Mouse (Mus musculus) layer of hippocampus, postnatal 25 days (tissue): Measurements from ENCODE around the gene Olfr486. TPM values are rescaled to one million over a fixed set of nuclear protein-coding genes. Genes with fewer than 3 reads are reported as not detected.
"Not testable (repeated sequence)": the region's sequence is repeated elsewhere in the genome, so short reads cannot be mapped to it uniquely, and the experiment has no call there.

Source experiments
- DNase-seq, 2 experiments: peaks; one replicate each; pipeline ENCODE4 v3.0.0; 2022; ENCODE audit warnings: mixed read lengths in 2 of 2, low spot score in 1 of 2; ENCODE audit errors: extremely low spot score in 1 of 2
- total RNA-seq, 2 experiments: library from RNA; stranded (reverse); gene quantifications; 2 replicates each; pipeline ENCODE4 v1.2.3; 2021

The Olfr486 gene
- not detected for total RNA-seq

DNA sequence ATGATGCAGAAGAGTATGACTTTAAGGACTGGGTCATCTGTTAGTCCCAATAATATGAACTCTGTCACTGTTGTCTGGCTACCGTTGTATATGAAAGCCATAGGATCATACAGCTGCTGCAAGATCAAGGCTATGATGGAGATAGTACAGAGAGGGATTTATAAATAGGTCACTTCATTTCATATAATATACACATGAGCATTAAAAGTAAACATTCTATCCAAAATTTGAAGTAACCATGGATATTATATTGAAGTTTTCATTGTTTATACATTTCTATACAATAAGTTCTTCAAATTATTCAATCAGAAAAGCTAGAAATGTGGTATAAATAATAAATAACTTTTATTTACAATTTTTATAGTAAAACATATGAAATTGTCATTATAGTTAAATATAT, at the start of gene Olfr486:
Gene Olfr486, minus strand, starts transcription at position 101 of the 400 bp plus-strand sequence.
- DNase-seq: not testable (repeated sequence)

DNA sequence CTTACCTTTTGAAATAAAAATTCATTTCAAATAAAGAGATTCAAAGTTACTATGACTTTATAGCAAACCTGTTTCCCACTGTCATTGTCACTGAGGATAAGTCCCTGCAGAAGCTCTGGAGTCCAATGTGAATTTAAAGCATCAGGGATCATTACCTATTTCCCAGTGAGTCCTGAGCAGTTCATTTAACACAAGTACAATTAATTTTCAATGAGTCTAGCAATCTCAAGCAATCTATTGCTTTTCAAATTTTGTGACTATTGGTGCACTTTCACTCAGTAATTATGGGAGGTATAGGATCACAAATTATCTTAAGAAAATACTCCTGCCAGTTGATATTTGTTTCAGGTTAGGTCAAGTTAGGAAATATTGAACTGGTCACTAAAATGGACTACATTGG, 42.0 kb upstream of the Olfr486 start, which contains the start of gene Olfr487:
Gene Olfr487, minus strand, starts transcription at position 101 of the 400 bp plus-strand sequence.
- DNase-seq: not testable (repeated sequence)

DNA sequence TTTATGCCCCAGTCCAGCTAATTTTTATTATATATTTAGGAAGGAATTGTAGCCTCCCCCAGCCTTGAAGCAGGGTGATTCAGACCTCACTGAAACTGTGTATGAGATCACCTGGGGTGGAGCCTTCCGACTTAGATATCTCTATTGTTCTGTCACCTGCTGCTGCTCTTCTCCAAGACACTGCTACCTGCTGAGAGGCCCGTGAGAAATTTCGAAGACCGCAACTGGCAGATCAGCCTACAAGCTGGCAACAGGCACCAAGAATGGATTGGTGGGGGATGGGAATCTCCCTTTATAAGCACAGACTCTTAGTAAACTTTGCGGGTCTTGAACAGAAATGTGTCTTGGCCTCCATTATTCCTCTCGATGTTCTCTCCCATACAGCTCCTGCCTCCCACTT, 24.4 kb upstream of the Olfr486 start:
- DNase-seq: no peak

DNA sequence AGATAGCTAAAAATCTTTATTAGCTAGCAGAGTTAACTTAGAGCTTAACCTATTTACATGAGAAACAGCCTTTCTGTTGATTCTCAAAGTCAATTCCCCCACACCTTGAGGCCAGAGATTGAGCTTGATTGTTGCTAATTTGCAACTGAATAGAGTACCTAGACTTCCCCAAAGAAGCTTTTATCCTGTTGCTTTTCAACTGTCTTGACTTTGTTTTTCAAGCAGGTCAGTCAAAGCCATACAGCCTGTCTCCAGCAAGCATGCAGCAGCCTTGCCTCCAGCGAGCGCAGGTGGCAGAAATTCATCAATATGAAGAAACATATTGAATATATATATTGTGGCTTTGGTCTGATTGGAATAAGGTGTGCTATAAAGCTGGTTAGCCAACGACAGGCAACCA, 23.8 kb upstream of the Olfr486 start:
- not testable (repeated sequence) for DNase-seq

DNA sequence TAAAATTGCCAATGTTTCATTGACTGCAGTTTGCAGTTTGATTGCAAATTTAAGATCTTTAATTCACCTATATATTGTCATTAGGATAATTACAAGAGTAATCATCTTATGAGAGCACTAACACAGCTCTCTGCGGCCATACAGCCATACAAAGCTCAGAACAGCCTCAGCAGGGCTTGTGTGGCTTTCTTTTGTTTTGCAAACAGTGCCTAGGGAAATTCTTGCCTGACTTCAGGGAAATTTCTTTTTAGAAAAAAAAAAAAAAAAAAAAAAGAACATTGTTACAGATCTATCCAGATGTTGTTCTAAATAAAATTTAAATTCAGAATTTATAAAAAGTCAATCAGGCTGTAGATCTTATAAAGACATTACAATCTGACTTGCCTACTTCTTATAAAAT, 20.2 kb upstream of the Olfr486 start:
- DNase-seq: not testable (repeated sequence)

DNA sequence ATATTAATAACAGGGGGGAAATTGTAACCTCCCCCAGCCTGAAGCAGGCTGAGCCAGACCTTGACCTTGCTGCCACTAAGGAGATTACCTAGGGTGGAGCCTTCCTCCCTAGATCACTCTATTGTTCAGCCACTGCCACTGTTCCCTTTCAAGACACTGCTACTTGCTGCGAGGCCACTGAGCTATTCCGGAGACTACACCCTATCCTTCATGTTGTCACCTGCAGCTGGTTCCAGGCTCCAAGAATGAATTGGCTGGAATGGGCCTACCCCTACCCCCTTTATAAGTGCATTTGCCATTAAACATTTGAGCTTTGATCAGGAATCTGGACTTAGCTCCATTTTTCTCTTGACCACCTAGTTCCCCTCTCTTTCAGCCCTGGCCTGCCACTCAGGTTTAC, 18.7 kb upstream of the Olfr486 start:
- not testable (repeated sequence) for DNase-seq

DNA sequence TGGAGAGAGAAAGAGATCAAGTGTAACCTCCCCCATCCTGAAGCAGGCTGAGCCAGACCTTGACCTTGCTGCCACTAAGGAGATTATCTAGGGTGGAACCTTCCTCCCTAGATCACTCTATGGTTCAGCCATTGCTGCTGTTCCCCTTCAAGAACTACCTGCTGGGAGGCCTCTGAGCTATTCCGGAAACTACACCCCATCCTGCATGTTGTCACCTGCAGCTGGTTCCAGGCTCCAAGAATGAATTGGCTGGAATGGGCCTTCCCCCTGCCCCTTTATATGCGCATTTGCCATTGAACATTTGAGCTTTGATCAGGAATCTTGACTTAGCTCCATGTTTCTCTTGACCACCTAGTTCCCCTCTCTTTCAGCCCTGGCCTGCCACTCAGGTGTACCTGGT, 12.7 kb upstream of the Olfr486 start:
- DNase-seq: not testable (repeated sequence)

DNA sequence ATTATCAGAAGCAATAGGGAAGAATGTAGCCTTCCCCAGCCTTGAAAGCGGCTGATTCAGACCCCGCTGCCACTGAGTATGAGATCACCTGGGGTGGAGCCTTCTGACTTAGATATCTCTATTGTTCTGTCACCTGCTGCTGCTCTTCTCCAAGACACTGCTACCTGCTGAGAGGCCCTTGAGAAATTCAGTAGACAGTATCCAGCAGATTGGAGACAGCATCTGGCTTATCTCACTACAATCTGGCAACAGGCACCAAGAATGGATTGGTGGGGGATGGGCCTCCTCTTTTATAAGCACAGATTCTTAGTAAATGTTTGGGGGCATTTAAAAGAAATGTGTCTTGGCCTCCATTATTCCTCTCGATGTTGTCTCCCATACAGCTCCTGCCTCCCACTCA, 11.9 kb upstream of the Olfr486 start:
- not testable (repeated sequence) for DNase-seq

DNA sequence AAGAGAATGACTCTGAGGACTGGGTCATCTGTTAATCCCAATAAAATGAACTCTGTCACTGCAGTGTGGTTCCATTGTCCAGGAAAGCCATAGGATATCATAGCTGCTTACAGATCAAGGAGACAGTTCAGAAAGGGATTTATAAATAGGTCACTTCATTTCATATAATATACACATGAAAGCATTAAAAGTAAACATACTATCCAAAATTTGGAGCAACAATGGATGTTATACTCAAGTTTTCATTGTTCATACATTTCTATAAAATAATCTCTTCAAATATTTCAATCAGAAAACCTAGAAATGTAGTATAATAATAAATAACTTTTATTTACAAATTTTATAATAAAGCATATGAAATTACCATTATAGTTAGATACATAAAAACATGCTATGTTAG, 12.8 kb downstream of the Olfr486 start, which contains the start of gene Olfr485:
Gene Olfr485, minus strand, starts transcription at position 101 of the 400 bp plus-strand sequence.
- no peak for DNase-seq

DNA sequence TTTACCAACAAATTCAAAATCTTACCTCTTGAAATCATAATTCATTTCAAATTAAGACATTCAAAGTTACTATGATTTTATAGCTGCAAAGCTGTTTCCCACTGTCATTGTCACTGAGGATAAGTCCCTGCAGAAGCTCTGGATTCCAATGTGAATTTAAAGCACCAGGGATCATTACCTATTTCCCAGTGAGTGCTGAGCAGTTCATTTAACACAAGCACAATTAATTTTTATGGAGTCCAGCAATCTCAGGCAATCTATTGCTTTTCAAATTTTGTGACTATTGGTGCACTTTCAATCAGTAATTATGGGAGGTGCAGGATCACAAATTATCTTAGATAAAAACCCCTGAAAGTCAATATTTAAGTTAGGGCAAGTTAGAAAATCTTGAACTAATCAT, 45.2 kb downstream of the Olfr486 start, which contains the start of gene Olfr484:
Gene Olfr484, minus strand, starts transcription at position 101 of the 400 bp plus-strand sequence.
- no peak for DNase-seq

Other genes with a start within 250 kb of the Olfr486 start
- not detected for gene Olfr473, start 242.3 kb downstream of the Olfr486 start, total RNA-seq
- gene Olfr474, start 218.1 kb downstream of the Olfr486 start, total RNA-seq: not detected
- not detected for gene Olfr476, start 207.9 kb downstream of the Olfr486 start, total RNA-seq
- not detected for gene Olfr477, start 186.0 kb downstream of the Olfr486 start, total RNA-seq
- not detected for gene Olfr478, start 138.8 kb downstream of the Olfr486 start, total RNA-seq
- gene Olfr479, start 122.0 kb downstream of the Olfr486 start, total RNA-seq: not detected
- not detected for gene Olfr480, start 105.4 kb downstream of the Olfr486 start, total RNA-seq
- gene Olfr481, start 92.9 kb downstream of the Olfr486 start, total RNA-seq: not detected
- gene Olfr482, start 75.2 kb downstream of the Olfr486 start, total RNA-seq: 1 to 10 TPM; 1.6 to 1.8 TPM
- gene Olfr483, start 71.9 kb downstream of the Olfr486 start, total RNA-seq: not detected
- not detected for gene Olfr484, start 45.3 kb downstream of the Olfr486 start, total RNA-seq
- not detected for gene Olfr485, start 12.9 kb downstream of the Olfr486 start, total RNA-seq
- not detected for gene Olfr487, start 41.9 kb upstream of the Olfr486 start, total RNA-seq
- not detected for gene Olfr488, start 85.6 kb upstream of the Olfr486 start, total RNA-seq
- gene Olfr490, start 116.2 kb upstream of the Olfr486 start, total RNA-seq: not detected
- gene Olfr491, start 140.7 kb upstream of the Olfr486 start, total RNA-seq: not detected
- not detected for gene Olfr492, start 150.9 kb upstream of the Olfr486 start, total RNA-seq
- gene Olfr493, start 174.2 kb upstream of the Olfr486 start, total RNA-seq: not detected
- not detected for gene Olfr494, start 192.6 kb upstream of the Olfr486 start, total RNA-seq
- not detected for gene Olfr495, start 220.4 kb upstream of the Olfr486 start, total RNA-seq
- gene Olfr497, start 247.7 kb upstream of the Olfr486 start, total RNA-seq: not detected